Mouse (Mus musculus) layer of hippocampus, adult 8-10 months (tissue): ENCODE results near the gene Numbl. TPM values are rescaled to one million over a fixed set of nuclear protein-coding genes. Genes with fewer than 3 reads are reported as not detected.

Experiments
- DNase-seq, 2 experiments: peaks; one replicate each; pipeline ENCODE4 v3.0.0; 2022; ENCODE audit warnings: low spot score in 2 of 2
- total RNA-seq, 4 experiments: library from RNA; stranded (reverse); gene quantifications; 2 replicates each; pipeline ENCODE4 v1.2.4; 2022

The Numbl gene
- total RNA-seq, 4 experiments from 2014 or later: 110 to 133 (median 125) TPM

- no peak for DNase-seq
Measured at GRCm38 (mm10) chr7:27324161-27324560, 65.9 kb downstream of the Numbl start.

GRCm38 (mm10) chr7:27324928-27325327 lies 66.7 kb downstream of the Numbl start:
- DNase-seq: no peak

- DNase-seq: no peak
Measured at GRCm38 (mm10) chr7:27325697-27326096, 67.5 kb downstream of the Numbl start.

GRCm38 (mm10) chr7:27326101-27326880 lies 68.1 kb downstream of the Numbl start:
- DNase-seq: no peak

- DNase-seq: no peak
Measured at GRCm38 (mm10) chr7:27327500-27327899, 69.3 kb downstream of the Numbl start.

- no peak for DNase-seq
Measured at GRCm38 (mm10) chr7:27328161-27328560, 69.9 kb downstream of the Numbl start.

- DNase-seq: no peak
Measured at GRCm38 (mm10) chr7:27328648-27329047, 70.4 kb downstream of the Numbl start.

- peak in 1 of 2 experiments; percentile 74 for DNase-seq
Measured at GRCm38 (mm10) chr7:27329326-27329947, 71.2 kb downstream of the Numbl start.

- no peak for DNase-seq
Measured at GRCm38 (mm10) chr7:27329981-27330380, 71.7 kb downstream of the Numbl start.

- peak; percentile 50 to 63 for DNase-seq
Measured at GRCm38 (mm10) chr7:27330709-27331540, 72.7 kb downstream of the Numbl start.

GRCm38 (mm10) chr7:27331541-27331851 lies 73.3 kb downstream of the Numbl start:
- DNase-seq: no peak

Other genes starting within 250 kb of the Numbl start
- gene Cyp2a12, start 229.4 kb upstream of the Numbl start, total RNA-seq: not detected
- gene Cyp2f2, start 138.5 kb upstream of the Numbl start, total RNA-seq: under 1 TPM in 3 of 4 experiments, not detected in 1; 0.23 to 0.69 (median 0.56) TPM
- gene Cyp2t4, start 104.7 kb upstream of the Numbl start, total RNA-seq: not detected
- 100 to 1,000 TPM in 3 of 4 experiments, 10 to 100 TPM in 1; 97.6 to 103 (median 102) TPM for gene Egln2, start 91.6 kb upstream of the Numbl start, total RNA-seq
- gene Rab4b, start 79.5 kb upstream of the Numbl start, total RNA-seq: 100 to 1,000 TPM in 2 of 4 experiments, 10 to 100 TPM in 2; 91.9 to 112 (median 102) TPM
- gene Gm21983, start 77.3 kb upstream of the Numbl start, total RNA-seq: not detected
- gene Mia, start 77.3 kb upstream of the Numbl start, total RNA-seq: 1 to 10 TPM in 3 of 4 experiments, under 1 TPM in 1; 0.86 to 3.9 (median 2.5) TPM
- 10 to 100 TPM; 20.9 to 27.3 (median 25.7) TPM for gene BC024978, start 62.7 kb upstream of the Numbl start, total RNA-seq
- gene Snrpa, start 62.2 kb upstream of the Numbl start, total RNA-seq: 100 to 1,000 TPM in 1 of 4 experiments, 10 to 100 TPM in 3; 82.0 to 108 (median 85.0) TPM
- gene Itpkc, start 29.8 kb upstream of the Numbl start, total RNA-seq: 10 to 100 TPM; 10.6 to 13.5 (median 12.4) TPM
- 10 to 100 TPM; 38.9 to 48.4 (median 42.6) TPM for gene Coq8b, start 25.4 kb upstream of the Numbl start, total RNA-seq
- 10 to 100 TPM; 48.5 to 59.4 (median 57.9) TPM for gene Ltbp4, start 79.3 kb downstream of the Numbl start, total RNA-seq
- gene Shkbp1, start 97.6 kb downstream of the Numbl start, total RNA-seq: 10 to 100 TPM; 29.6 to 49.1 (median 34.1) TPM
- not detected for gene Gm20479, start 99.0 kb downstream of the Numbl start, total RNA-seq
- 100 to 1,000 TPM; 116 to 147 (median 135) TPM for gene Sptbn4, start 189.3 kb downstream of the Numbl start, total RNA-seq
- gene Blvrb, start 189.5 kb downstream of the Numbl start, total RNA-seq: 10 to 100 TPM; 14.6 to 21.6 (median 20.1) TPM
- gene Sertad3, start 215.3 kb downstream of the Numbl start, total RNA-seq: 1 to 10 TPM; 3.0 to 4.9 (median 3.9) TPM
- gene Sertad1, start 228.5 kb downstream of the Numbl start, total RNA-seq: 10 to 100 TPM in 1 of 4 experiments, 1 to 10 TPM in 3; 6.4 to 10.7 (median 9.3) TPM
- gene Prx, start 240.9 kb downstream of the Numbl start, total RNA-seq: under 1 TPM; 0.38 to 0.43 (median 0.39) TPM